Mouse (Mus musculus): Measurements from ENCODE around the gene Slc44a1.
A peak's percentile ranks its signal among the peaks of the same experiment; 100 is the strongest.

The Slc44a1 gene

GRCm38 (mm10) chr4:53474109-53474508 lies 33.9 kb downstream of the Slc44a1 start:
- no peak for DNase-seq

GRCm38 (mm10) chr4:53475230-53475952 lies 35.2 kb downstream of the Slc44a1 start:
- DNase-seq, result no peak

GRCm38 (mm10) chr4:53478644-53479043 lies 38.4 kb downstream of the Slc44a1 start:
- peak; percentile 52 for DNase-seq

GRCm38 (mm10) chr4:53487216-53488188 lies 47.3 kb downstream of the Slc44a1 start:
- no peak for DNase-seq

- peak; percentile 68 for DNase-seq
Observed at GRCm38 (mm10) chr4:53488803-53489202, 48.6 kb downstream of the Slc44a1 start.

DNA sequence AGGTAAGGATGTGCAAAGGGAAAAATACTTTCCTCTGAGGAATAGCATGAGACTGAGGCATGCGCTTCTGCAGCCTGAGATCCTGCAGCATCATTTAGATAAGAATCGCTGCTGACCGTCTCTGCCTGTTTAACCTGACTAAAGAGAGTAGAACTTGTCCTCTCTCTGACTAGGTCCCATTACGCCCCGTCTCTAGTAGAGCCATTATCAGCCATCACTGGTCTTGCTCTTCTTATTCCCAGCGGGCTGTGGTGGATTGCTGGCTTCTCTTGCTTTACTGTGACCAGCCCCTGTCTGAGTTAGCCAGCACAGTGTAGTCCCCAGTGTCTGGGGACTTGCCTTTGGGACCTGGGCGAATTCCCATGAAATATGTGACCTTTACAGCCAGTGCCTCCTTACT lies 50.2 kb downstream of the Slc44a1 start:
- DNase-seq, result no peak

DNA sequence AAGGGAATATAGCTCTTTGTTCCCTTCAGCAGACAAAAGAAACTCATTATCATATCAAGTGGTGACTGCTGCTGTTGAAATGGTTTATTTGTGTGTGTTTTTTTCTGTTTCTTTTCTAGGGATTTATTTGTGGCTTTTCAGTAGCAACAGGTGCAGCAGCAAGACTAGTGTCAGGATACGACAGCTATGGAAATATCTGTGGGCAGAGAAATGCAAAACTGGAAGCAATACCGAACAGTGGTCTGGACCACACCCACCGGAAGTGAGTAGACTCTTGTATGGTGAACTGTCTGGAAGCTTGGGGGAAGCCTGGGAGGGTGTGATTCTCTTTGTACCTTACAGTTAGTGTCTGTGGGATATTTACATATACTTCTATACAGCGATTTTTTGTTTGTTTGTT lies 51.1 kb downstream of the Slc44a1 start:
- no peak for DNase-seq

DNA sequence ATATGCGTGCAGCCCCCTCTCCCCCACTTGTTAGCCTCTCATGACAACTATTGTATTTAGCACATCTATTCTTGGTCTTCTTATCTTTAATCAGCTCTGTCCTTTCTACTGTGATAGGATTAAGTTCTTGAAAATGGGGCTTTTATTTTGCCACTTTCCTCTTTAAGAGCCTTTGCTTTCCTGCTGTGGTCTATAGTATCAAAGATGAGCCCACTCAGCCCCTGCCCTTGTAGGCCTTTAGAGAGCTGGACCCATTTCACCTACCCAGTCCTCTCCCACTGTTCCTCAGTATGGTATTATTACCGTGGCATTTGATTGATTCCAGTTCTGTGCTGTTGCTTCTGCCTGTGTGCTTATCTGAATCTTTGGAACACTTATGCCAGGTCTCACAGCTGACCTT lies 55.4 kb downstream of the Slc44a1 start:
- no peak for DNase-seq

GRCm38 (mm10) chr4:53502764-53503163 lies 62.6 kb downstream of the Slc44a1 start:
- DNase-seq, result no peak

- DNase-seq, result peak; percentile 87
Observed at GRCm38 (mm10) chr4:53512131-53512916, 72.1 kb downstream of the Slc44a1 start.

- DNase-seq, result no peak
Observed at GRCm38 (mm10) chr4:53513276-53514081, 73.3 kb downstream of the Slc44a1 start.

DNA sequence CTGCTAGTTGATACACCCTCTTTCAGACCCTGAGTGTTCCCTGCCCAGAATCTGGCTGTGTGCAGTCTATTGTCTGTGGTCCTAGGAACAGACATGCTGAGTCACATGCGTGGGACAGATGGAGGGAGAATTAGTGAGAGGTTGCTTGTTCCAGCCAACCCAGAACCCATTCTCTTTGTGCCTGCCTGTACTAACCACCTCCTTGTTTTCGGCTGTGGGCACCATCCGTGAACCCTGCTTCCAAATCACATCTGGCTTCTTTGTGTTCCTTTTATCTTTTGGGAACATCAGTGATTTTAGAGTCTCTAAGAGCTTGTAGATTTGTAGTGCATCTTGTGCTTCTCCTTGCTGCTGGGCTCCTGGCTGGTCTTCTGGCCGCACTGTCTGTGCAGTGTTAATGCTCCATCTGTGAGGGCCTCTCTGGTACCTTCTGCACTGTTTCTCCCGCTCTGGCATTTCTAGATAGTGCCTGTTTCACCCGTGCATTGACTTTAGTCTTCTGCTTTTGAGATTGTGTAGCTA lies 75.9 kb downstream of the Slc44a1 start:
- DNase-seq, result peak; percentile 94

GRCm38 (mm10) chr4:53519429-53519828 lies 79.2 kb downstream of the Slc44a1 start:
- DNase-seq, result no peak

DNA sequence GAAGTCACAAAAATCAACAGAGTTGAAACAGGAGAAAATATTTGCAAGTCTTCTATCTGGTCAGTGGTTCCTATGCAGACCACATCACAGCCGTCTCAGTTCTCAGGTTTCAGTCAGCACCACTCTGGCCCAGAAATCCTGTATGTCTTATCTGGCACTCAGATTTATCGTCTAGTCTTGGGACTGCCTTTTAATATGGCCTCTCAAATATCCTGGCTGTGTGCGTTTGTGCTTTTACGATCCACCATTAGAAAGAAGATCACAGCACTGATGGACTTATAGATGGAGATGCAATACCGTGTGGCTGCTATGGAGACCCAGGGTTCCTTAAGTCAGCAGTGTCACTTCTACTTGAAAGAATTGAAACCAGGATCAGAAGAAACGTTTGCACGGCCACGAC lies 80.8 kb downstream of the Slc44a1 start:
- DNase-seq, result no peak

DNA sequence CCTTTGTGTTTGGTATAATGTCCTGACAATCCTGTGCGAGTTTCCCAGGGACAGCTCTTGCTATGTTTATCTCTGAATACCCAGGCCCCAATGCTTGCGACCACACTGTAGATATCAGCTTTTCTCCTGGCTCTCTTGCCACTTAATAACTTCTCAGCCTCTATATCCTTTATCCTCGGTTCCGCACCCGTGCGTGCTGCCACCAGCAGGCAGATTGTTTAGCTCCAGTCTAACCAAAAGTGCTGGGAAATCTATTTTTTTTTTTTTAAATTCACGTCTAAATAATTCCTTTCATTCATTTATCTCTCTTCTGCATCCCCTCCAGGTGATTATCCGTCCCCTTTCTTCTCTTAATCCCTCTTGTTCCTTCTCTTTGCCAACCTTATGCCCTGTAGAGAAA lies 82.4 kb downstream of the Slc44a1 start:
- no peak for DNase-seq

GRCm38 (mm10) chr4:53525503-53525902 lies 85.3 kb downstream of the Slc44a1 start:
- DNase-seq, result no peak

DNA sequence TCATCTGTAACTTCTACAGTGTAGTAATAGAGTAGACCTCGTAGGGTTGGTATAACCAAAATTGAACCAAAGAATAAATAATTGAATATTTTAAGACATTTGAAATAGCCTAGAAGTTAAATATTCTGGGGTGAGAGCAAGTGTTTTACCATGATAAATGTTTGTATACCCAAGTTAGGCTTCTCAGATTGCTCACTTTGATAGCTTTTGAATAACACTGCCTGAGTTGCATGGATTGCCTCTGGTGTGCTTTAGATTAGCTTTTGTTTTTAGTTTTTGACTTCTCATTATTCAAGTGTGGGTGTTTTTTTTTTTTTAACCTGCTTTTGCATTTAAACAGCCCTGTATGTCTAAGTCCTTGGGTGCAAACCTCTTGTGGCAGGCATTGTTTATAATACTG lies 85.8 kb downstream of the Slc44a1 start:
- no peak for DNase-seq

DNA sequence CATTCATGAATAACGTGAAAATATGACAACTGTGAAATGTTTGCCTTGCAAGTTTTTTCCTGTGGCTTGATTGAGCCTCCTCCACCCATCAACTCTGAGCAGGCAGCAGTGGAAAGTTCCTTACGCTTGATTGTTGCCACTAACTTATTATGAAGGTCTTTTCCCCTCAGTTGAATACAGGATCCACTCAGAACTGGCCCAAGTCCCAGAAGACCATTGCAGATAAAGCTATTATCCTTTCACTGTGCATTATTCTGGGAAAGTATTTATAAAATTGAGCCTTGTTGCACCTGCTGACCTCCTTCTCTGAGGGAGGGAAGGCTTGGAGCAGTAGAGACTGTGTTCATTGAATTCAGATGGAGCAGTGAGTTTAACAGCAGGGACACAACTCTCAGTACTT lies 86.2 kb downstream of the Slc44a1 start:
- DNase-seq, result no peak

DNA sequence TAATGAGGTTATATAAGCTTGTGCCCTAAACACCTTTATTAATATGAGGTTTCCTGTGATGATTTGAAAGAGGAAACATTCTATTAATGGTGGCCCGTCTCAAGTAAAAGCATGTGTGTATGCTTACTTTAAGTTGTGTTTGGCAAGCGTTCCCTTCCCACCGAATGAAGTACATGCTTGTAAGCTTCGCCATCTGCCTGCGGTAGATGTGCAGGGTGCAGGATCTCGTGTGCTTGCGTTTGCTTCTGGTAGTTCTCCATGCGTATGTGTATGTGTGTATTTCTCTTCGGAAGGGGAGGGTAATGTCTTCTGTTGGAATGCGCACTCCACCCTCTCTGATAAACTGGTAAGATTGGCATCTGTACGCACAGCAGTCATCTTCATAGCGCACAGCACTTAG lies 95.6 kb downstream of the Slc44a1 start:
- no peak for DNase-seq

- no peak for DNase-seq
Observed at GRCm38 (mm10) chr4:53537101-53537500, 96.9 kb downstream of the Slc44a1 start.

- no peak for DNase-seq
Observed at GRCm38 (mm10) chr4:53537539-53537938, 97.3 kb downstream of the Slc44a1 start.

GRCm38 (mm10) chr4:53538600-53538999 lies 98.4 kb downstream of the Slc44a1 start:
- DNase-seq, result peak; percentile 68

All from layer of hippocampus, adult 9-11 months (tissue).